Mouse (Mus musculus) ovary, postnatal 10 days (tissue): ENCODE measurements around the gene Slc25a29.
"Not testable (repeated sequence)": the region's sequence is repeated elsewhere in the genome, so short reads cannot be mapped to it uniquely, and the experiment has no call there.

Source experiments
- DNase-seq: peaks from one replicate; pipeline ENCODE4 v3.0.0; 2022; ENCODE audit warnings: low spot score

The Slc25a29 gene

DNA sequence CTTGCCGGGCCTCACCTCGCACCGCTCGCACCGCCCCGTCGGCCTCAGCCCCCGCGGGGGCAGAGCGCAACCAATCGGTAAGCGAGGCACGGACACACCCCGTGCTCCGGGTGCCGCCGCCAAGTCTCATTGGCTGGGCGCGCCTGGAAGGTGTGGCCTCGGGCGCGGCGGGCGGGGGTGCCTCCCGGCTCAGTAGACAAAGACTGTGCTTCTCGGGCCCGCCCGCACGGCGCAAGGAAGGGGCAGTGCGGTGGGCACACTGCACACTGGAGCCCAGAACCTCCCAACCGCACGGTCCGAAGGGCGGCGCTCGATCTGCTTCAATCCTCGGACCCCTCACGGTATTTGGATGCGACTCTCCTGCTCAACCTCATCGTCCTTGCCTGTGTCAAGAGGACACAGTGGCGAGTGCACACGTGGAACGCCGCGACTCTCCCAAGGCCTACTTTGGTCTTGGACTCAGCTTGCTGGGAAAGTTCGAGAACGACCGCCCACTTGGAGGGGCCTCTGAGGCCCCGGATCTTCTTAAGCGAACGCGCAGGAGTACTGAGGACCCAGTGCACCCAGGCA, at the start of gene Slc25a29, which contains the start of gene Slc25a47:
Gene Slc25a29 (minus strand): TSS at position 44 of the 570 bp plus-strand sequence.
Gene Slc25a47 (plus strand): TSS at position 207 of the 570 bp plus-strand sequence.
- peak; percentile 86 for DNase-seq

DNA sequence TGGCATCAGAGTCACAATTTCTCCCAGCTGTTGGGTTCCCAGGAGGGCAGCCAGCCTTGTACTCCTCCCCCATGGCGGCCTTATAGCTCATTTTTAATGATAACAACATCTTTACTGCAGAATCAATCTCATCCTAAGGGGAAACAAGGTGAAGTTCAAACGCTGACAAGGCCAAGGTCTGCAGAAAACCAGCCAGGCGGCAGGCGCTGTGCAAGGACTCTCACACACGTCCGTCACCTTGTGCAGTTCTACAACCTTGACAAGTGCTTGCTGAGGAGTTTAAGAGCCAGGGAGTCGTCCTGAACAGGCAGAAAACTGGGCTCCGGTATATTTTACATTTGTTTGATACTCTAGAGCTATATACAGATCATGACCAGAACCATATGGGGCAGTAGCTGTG, 47.1 kb upstream of the Slc25a29 start:
- no peak for DNase-seq

DNA sequence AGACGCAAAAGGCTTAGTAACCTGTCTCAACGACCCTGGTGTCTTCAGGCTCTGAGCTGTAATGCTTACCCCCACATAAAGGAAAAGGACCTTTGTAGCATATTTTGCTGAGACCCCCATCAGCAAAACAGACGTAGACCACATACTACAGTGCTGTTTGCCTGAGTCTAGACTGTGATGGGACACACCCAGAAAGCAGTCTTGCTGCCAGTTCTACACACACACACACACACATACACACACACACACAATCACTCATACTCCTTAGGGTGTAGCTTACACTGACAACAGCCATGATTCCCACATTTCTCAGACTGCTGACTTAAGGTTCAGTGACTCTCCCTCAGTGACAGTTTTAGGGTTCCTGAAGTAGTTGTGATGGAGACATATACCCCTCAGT, 45.5 kb upstream of the Slc25a29 start:
- DNase-seq: no peak

DNA sequence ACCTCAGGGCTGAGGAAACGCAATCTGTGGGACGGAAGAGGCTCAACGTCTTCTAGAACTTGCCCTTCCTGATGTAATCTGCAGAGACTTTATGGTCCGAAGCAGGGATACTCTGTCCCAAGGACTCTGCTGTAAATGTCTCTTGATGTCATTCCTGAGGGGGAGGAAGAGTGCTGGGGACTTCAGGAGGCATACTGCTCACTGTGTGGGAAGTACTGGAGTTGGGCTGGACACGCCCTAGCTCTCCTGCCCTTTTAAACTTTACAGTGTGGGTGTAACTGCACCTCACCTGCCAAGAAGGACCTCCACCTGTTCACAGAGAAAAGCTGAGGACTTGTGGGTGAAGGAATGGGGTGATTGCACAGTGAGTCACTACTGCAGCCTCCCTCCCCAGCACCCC, 44.9 kb upstream of the Slc25a29 start:
- no peak for DNase-seq

DNA sequence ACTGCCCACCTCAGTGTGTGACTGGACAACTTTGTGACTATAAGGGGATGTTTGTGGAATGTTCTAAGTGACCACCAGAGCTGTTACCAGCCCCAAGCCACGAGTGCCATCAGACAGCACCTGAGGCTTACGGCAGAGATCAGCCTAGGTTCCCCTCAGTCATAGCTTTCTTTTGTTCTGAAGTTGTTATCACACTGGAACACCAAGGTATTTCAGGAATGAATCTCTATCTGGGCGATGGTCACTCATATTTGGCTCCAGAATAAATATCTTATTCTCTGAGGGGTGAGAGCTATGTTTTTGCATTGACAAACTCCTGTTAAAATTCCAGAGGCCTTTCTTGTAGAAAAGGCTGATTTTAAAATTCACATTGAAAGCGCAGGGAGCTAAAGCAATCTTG, 43.5 kb upstream of the Slc25a29 start:
- no peak for DNase-seq

DNA sequence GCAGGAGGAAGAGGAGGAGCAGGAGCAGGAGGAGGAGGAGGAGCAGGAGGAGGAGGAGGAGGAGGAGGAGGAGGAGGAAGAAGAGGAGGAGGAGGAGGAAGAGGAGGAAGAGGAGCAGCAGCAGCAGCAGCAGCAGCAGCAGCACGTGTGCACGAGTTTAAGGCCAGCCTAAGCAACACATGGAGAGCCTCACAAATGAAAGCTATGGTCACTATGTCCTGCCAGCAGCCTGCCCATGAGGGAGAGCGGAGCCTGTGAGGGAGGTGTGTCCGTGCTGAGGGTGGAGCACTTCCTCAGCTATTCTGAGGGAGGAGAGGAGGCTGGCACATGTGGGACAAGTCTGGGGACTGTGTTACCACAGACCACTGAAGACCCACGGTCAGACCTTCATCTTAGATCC, 37.4 kb upstream of the Slc25a29 start:
- no peak for DNase-seq

DNA sequence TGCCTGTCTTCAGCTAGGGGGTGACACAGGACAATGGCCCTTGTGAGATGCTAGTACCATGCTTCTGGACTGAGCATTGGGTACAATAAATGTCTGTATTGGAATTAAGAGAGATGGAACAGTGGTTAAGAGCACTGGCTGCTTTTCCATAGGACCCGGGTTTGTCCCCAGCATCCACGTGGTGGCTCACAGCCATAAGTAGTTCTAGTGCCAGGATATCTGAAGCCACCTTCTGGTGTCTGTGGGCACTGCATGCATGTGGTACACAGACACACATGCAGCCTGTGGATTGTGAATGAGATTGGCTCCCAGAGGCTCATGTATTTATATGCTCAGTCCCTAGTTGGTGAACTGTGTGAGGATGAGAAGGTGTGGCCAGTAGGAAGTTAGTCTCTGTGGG, 33.9 kb upstream of the Slc25a29 start:
- DNase-seq: no peak

DNA sequence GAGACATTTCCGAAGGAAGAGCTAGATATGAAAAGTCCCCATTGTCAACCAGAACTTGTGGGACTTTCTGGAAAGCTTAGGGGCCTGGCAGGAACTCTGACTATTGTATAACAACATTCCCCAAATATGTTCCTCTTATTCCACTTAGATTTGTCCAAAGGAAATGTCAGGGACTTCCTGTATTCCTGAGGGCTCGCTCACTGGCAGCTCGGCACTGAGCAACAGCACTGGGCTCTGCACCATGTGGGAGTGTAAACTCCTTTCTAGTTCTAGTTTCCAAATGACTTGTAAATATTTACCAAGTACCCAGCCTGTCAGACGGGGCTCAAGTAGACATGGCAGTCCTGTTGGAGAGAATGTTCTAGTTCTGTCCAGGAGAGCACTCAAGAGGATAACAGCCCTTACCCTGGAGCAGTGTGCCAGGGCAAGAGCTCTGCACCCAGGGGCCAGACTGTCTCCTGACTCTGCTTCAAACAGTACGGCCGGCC, 29.4 kb upstream of the Slc25a29 start:
- DNase-seq: no peak

DNA sequence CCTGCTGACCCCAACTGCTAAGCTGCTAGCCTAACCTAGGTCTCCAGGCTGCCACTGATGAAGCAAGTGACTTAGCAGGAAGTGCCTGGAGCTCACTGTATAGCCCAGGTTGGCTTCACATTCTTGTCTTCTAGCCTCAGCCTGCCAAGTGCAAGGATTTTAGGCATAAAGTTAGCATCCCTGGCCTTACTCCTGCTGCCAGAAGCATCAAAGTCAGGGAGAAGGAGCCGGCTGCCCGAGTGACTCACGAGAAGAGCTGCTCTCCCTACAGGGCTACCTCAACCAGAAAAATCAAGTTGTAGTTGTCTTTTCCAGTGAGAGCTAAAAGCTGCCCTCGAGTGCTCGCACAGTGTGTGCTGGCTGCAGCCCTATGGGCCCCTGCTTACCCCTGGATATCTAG, 22.8 kb upstream of the Slc25a29 start:
- DNase-seq: no peak

DNA sequence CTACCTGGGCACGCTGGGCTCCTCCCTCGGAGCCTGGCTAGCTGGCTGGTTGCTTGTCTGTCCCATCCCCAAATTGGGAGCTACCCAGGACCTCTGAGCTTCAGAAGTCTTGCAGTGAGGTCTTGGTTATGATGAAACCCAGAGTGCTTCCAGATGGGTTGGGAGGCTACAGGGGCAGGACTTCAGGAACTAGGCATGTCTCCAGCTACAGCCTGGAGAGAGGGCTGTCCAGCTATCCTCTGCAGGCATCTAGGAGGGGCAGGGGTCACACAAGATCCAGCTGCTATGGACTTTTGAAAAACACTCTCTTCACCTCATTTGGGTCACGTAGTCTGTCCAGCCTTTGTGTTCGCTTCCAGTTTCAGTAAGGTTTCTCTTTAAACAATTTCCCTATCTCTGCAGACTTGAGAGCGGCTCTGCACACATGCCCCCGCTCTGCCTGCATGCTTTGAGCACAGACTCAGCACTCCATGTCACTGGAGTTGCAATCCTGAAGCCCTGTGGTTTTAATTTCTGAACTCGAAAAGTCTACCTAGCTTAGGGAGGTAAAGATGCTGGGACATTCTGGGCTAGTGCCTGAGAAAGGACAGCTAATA, 22.0 kb upstream of the Slc25a29 start:
- DNase-seq: no peak

DNA sequence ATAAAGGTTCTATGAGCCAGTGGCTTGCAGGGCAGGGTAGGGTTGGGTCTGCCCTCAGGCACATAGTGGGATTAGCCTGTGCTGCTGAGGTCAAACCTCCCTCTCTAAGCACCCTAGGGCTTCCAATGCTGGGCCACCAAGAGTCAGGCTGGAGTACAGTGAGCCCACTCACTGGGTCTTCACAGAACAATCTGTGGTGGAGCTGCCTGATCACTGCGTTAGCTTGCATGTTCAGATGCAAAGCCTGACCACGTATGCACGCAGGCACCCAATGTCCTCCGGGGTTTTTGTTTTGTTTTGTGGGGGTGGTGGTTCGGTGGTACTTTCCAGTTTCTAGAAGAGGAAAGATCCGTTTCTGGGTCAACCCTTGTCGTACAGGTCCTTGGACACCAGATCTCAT, 21.4 kb upstream of the Slc25a29 start:
- DNase-seq: no peak

DNA sequence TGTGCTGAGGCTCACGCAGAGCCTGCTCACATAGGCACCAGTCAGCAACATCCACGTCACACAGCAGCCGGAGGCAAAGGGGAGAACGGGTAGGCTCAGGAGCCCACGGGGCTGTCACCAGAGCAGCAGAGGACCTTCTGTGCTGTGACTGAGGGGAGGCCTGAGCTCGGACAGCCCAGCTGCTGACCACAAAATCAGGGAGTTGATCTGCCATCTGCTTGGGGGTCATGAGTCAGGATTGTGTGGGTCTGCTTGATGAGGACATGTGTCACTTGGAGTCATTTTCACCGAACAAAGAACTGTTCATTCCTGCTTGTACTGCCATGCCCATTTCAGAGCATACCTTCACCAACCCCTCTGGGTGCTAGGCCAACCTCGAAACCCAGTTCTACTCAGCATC, 20.5 kb upstream of the Slc25a29 start:
- no peak for DNase-seq

DNA sequence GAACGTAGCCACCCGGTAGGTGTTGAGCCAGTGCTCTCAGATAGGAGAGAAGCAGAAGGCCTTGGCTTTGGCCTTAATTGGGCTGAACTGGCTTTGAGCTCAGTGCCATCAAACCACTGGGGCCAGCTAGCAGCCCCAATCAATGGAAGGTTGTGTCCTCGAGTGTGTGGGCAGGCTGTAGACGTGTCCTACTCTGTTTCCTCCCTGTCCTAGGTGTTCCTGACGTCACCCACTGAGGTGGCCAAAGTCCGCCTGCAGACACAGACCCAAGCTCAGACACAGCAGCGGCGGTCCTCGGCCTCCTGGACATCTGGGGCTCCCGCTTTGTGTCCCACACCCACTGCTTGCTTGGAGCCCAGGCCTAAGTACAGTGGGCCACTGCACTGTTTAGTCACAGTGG, 19.4 kb upstream of the Slc25a29 start:
- DNase-seq: no peak

DNA sequence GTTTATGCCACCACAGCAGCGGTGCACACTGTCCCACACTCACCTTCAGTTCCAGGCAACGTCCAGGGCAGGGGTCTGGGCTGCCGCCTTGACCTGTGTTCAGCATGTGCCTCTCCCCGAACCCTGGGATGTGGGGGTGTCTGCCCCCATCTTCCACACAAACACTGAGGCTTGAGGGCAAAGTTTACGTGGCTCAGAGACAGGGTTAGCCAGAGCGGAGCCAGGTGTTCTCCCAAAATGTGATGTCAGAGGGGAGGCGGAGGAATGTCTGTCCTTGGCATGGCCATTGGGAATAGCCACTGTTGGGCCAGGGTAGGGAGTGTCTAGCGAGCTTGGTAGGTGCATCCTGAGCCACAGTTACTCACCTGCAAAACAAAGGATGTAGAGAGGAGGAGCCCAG, 17.1 kb upstream of the Slc25a29 start:
- no peak for DNase-seq

DNA sequence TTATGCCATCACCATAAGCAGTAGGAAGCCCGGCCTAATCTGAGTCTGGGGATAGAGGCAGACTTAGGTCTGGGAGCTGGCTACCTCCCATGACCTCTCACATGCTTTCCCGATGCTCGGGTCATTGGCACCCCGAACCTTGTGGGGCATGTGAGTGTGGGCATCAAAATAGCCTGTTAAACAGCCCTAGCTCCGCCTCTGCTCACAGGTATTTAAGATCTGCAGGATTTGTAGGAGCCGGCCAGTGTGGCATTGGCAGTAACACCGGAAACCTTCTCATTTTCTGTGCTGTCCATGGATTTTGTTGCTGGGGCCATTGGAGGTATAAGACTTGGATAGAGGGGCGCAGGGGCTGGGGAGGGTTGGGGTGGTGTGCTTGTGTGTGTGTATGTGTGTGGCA, 15.2 kb upstream of the Slc25a29 start:
- no peak for DNase-seq

DNA sequence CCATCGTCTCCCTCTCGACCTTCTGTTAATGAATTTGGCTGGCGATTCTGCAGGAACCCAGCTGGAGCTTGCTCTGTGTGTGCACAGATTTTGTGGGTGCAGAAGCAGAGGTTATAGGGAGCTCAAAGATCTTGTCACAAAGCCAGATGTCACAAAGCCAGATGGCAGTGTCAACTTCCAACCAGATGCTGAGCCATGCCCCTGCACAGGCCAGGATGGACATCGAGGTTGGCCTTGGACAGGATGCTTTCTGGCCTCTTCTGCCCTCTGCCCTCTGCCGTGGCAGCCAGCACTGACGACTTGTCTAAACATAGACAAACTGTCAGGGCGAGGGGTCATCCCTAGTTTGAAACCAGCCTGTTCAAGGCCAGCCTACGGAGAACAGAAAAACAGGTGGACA, 14.4 kb upstream of the Slc25a29 start:
- no peak for DNase-seq

DNA sequence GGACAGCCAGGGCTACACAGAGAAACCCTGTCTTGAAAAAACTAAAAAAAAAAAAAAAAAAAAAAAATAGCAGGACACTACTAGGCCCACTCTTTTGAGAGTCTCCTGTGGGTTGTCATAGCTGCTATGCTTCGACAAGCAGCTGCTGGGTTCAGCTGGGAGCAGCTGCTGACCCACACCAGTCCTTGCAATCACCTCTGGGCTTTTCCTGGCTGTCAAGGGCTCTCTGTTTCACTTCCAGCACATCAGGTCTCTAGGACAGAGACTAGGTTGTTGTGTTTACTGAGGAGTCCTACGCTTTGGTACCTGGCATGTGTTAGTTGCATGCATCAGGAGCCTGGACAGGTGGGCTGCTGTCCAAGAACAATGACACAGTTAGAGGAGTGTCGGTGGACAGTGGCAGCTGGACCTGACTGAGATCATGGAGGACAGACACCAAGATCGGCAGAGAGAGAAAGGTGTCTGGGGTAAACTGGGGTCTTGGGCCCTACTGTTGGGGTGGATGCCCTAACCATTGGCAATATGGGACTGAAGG, 13.9 kb upstream of the Slc25a29 start:
- no peak for DNase-seq

DNA sequence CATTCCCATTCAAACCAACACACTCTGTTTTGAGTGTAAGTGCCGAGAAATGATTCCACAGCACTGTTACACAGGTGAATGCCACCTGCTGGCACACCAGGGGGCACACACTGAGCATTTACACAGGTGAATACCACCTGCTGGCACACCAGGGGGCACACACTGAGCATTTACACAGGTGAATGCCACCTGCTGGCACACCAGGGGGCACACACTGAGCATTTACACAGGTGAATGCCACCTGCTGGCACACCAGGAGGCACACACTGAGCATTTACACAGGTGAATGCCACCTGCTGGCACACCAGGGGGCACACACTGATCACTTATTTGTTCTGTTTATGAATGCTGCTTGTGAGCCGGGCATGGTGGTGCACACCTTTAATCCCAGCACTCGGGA, 12.3 kb upstream of the Slc25a29 start:
- not testable (repeated sequence) for DNase-seq

DNA sequence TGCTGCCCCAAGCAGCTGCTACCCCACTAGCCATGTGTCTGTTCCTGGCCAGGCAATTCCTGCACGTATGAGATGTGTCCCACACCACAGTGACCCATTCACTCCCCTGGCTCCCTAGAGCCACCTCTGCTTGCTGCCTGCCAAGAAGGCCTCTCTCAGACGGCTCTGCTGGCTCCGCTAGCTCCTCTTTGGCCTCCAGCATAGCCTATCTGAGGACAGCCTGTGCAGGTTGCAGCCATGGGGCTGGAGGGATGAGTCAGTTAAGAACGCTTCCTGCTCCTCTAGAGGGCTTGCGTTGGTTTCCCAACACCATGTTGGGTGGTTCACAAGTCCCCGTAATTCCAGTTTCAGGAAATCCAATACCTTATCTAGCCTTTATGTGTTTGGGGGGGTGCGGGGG, 7.0 kb upstream of the Slc25a29 start:
- DNase-seq: no peak

DNA sequence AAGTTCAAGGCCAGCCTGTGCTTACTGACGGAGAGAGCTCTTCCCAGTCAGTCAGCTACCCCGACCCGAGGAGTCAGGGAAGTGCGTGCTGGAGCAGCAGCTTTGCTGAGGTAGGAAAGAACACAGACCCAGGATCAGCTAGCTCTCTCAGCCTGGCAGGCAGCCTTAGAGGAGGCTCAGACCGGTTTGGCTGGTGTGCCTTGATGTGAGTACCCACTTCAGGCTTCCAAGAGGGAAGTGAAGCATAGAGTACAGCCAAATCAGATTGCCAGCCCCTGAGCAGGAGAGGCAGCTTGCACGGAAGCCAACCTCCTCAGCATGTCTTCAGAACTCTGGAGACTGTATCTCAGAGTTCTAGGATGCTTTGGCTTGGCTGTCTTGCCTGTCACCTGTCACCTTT, 5.5 kb upstream of the Slc25a29 start:
- DNase-seq: no peak

DNA sequence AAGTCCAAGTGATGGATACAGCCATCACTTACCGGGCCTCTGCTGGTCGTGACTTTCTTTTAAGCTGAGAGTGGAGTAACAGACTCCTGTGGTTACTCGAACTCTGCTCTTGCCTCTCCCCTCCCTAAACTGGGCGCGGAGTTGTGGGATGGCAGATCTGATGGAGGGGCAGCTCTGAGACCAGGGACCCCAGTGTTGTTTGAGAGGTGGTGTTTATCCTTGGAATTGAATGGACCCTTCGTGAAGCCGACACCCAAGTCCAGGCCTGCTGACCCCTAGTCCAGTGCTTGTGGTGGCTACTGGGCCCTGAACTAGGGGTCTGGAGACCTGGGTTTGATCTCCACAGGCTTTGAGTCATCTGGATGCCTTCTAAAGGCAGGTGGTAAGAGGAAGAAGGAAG, 1.0 kb upstream of the Slc25a29 start:
- no peak for DNase-seq

DNA sequence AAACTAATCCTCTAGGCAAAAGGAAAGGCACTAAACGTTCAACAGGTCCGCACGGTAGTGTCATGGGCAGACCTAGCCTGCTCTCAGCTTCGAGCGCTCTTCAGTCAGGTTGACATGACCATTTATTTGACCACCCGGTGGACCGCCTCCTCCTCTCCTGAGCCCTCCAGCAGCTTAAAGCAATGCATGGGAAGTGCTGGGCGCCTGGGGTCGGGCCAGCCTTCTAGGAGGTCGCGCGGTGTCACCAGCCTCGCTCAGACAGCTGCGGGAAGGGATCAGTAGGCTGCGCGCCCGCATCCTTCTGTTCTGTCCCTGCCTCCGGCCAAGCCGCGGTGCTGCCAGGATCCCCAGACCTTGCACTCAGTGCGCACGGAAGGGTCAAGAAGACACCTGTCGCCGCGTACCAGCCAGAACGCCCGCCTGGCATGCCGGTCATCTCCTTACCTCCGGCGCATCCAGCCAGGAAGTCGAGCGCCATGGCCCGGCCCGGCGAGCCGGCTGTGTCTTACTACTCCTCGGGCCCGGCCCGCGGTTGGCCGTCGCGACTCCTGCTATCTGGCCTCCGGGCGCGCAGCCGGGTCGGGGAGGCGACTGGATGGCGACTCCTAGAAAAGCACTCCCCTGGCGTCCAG, 359 bp downstream of the Slc25a29 start:
- DNase-seq: no peak

DNA sequence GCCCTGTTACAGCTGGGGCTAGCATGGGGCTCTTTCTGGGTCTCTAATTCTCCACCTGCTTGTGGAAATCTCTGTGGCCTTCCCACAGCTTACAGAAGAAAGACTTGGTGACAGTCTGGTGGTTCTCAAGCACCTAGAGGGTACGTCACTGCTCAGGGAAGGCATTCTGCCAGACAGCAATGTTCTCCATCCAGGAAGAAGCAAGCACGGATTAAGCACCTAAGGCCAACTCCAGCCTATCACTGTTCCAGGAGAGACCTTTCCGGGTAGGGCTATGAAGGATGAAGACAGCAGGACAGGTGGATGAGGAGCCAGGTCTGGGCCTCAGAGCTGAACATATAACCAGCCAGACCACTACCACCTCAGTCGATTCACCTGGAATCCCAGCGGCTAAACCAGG, 897 bp downstream of the Slc25a29 start:
- no peak for DNase-seq

DNA sequence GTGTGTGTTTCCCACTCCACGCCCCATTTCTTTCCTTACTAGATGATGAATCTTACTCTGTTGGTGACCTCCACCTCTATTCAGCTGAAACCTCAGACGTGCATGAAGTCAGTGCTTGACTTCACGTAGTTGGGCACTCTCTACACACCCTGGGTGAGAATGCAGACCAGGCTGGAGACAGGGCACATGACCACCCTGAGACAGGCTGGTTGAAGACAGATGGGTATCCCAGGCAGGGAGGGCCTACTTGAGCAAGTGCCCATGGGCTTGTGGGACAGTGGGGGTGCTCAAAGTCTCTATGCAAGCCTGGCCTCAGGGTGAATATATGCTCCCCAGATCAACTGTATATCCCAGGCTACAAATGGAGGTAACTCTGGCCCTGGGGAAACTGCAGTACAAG, 1.3 kb downstream of the Slc25a29 start:
- no peak for DNase-seq
